Mouse (Mus musculus): ENCODE data around the gene Zfp715.

DNA sequence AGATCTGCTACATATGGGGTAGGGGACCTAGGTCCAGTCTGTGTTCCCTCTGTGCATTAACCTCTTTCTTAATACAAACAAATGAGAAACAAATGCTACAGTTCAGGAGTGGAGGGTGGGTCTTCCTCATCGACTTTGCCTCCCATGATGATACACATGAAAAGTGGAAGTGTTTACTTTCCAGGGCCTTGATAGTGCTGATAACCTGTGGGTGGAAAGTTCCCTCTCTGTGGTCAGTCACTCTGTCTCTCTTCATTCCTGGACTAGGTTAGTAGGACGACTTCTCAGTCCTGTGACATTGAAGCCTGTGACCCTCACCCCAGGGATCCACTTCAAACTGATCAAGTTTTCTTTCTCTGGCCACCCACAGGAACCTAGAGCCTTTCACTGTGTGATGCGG, 38.1 kb upstream of the Zfp715 start, which contains the start of gene Siglecf:
- no peak for TF ChIP-seq GATA1 (IDR thresholded peaks at IDR 0.05; ENCODE audit: borderline replicate concordance, low read length)
- TF ChIP-seq FLI1 (IDR thresholded peaks at IDR 0.05; ENCODE audit: low read length): no peak
